Mouse (Mus musculus): ENCODE measurements around the gene Bglap2.
"Not testable (repeated sequence)": the region's sequence is repeated elsewhere in the genome, so short reads cannot be mapped to it uniquely, and the experiment has no call there.

Bglap2 gene

DNA sequence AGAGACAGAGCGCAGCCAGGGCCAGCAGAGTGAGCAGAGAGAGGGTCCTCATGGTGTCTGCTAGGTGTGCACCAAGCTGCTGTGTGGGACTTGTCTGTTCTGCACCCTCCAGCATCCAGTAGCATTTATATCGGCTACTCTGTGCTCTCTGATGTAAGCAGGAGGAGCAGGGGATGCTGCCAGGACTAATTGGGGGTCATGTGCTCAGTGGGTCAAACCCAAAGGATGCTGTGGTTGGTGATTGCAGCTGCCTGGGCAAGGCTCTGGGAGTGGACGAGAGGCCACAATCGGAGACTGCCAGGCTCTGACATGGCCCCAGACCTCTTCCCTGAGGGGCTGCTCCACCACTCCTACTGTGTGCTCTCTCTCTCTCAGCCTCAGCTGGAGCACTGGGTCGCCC, at the start of gene Bglap2:
Bglap2 (minus strand) TSS at position 101 of the 400 bp plus-strand sequence.
- not testable (repeated sequence) for DNase-seq (ENCODE audit: low spot score)

DNA sequence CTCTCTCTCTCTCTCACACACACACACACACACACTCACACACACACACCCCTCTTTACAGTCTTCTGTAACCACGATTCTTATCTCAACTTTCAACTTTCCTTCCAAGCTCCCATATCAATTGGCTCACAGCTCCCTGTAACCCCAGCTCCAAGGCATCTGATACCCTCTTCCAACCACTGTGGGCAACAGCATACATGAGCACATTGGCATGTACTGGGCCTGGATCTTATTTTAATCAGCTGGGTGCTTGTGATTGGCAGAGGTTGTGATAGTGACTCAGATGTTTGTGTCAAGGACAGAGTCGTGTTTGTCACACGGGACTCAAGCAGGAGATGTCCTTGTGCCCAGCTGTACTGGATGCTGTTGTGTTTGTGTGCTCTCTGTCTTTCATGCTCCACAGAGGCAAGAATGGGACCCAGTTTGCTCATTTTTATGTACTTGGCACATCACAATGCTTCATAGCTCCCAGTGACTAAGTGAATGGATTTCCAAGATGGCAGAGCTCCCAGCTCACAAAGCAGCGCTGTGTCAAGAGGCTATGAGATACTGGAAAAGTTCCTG, 48.9 kb upstream of the Bglap2 start:
- DNase-seq (ENCODE audit: low spot score): no peak

DNA sequence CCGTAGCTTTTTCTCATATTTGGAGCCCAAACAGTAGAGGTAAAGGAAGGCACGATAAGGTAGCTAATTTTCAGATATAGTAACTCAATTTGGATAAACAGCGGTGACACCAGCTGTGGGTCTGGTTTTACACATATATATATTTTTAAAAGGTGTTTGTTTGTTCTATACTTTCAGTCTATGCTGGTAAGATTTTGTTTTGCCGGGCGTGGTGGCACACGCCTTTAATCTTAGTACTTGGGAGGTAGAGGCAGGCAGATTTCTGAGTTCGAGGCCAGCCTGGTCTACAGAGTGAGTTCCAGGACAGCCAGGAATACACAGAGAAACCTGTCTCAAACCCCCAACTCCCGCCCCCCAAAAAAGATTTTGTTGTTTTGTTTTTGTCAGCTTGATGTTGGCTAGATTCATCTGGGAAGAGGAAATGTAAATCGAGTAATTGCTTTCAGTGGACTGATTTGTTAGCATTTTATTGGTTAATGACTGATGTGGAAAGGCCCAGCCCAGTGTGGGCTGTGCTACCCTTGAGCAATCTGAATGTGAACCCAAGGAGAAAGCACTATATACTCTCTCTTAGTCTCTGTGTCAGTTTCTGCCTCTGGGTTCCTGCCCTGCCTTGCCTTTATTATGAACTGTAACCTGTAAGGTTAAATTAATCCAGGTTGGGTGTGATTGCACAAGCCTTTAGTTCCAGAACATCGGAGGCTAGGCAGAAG, 47.4 kb upstream of the Bglap2 start:
- no peak for DNase-seq (ENCODE audit: low spot score)

DNA sequence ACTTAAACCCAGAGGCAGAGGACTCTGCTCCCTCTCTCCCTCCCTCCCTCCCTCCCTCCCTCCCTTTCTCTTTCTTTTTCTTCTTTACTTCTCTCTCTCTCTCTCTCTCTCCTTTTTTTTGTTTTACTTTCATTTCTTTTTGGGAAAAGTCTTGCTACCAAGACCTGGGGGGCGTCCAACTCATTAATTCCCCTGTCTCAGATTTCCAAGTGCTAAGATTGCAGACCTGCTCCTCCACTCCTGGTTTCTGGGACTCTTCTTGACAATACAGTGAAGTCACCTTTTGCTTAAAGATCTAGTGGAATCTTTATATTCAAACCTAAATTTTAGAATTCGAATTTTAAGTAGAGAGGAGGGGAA, 46.8 kb upstream of the Bglap2 start:
- DNase-seq (ENCODE audit: low spot score): no peak

DNA sequence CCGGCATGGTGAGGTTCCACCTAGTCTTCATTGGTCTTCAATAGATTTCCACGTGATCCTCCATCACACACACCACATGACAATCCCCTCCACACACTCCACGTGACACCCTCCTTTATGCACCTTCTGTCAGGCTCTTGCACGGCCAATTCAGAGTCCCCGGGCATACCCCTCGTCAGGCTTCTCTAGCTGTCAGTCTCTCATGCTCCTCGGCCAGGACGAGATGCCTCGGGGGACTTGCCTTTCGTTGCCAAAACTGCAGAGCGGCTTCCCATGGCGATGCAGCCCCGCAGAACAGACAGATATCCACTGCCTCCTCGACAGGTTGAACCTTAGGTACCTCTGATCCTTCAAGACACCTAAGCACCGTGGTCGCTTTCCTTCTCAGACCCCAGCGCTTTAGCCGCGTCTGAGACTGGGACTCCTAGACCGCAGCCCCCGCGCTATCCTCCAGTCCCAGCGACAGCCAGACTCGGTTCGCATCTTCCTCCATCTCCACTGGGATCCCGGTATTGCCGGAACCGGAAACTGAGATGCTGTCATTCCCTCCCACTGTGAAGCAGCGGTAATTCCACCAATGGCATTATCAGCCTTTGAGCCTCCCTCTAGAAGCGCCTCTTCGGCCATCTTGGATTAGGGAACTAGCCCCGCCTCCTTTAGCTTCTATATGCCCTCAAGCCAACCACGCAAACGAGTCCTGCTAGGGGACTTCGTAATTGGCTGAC, 46.3 kb upstream of the Bglap2 start, which contains the start of gene Slc25a44:
Slc25a44 (minus strand) TSS at position 535 of the 725 bp plus-strand sequence.
- peak; percentile 86 for DNase-seq (ENCODE audit: low spot score)

DNA sequence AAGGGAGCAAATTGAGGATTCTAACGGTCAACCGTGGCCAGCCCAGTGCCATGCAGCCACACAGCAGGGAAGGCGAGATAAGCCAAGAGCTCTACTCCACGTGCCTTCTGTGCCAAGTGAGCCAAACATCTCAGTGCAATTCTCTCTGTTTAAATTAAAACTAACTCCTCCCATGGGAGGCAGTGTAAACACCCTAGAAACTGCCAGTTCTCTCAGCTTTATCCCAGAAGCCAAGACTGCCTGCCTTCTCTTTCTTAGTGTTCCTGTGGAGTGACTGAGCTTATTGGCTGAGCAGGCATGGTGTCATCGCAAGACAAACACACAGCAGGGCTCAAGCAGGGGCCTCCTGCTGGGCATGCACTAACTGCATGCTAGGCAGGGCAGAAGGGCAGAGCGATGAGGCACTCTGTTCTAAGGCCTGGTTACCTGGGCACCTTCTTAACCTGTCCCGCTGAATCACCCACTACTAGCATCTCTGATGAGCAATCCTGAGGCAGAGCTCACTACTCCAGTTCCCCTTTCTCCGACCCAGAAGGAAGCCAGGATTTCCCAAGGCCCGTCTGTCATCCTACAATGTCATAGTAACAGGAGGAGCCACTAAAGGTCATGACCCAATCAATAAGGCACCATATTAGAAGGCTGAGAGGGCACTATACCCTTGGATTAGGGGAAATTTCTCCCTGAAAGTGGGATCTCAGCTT, 43.7 kb upstream of the Bglap2 start:
- no peak for DNase-seq (ENCODE audit: low spot score)

DNA sequence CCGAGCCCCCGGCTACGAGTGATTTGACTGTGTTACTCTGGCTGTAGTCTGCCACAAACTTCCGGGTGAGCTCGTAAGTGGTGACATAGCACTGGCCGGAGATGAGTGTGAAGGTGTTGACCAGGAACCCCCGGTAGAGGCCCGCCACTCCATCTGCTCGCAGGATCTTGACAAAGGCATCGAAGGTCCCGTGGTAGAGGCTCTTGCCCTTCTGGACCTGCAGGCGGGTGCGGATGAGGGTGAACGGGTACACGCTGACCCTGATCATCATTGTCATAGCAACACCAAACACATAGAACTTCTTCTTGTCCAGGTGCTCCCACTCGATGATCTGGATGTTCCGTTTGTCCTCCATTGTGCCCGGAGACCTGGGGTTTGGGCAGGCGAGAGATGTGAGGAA, 42.3 kb upstream of the Bglap2 start:
- DNase-seq (ENCODE audit: low spot score): no peak

DNA sequence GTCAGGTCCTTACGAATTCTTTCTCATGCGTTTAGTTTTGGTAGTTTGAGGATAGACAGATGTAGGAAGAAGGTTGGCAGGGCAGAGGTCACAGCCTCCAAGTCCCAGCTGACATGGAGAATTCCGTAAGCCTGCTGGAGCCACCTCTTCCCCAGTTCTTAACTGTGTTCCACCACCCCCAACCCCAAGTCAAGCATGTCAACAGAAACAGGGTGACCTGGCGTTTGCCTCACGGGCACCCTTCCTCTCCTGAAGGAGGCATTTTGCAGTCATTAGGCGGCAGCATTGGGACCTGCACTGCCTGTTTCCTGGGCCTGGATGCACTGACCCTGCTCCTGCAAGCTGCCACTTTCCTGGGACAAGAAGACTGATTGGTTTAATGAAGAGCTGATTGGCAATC, 39.5 kb upstream of the Bglap2 start:
- DNase-seq (ENCODE audit: low spot score): no peak

DNA sequence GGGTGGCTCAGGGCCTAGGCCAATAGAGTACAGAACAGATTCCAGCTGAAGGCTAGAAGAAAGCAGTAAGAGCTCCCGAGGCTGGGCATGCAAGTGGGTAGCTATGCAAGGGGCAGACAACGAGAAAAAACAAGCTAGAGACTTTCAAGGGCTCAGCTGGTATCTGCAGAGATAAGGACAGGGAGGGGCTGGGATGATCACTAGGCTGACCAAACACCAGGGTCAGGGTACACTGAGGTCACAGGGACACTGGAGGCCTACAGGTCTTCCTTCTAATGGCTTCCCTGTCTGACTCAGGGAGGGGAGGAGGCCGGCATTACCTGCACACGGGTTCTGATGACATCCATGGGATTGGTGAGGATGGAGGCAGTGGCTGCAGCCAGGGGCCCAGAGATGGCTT, 37.2 kb upstream of the Bglap2 start:
- no peak for DNase-seq (ENCODE audit: low spot score)

DNA sequence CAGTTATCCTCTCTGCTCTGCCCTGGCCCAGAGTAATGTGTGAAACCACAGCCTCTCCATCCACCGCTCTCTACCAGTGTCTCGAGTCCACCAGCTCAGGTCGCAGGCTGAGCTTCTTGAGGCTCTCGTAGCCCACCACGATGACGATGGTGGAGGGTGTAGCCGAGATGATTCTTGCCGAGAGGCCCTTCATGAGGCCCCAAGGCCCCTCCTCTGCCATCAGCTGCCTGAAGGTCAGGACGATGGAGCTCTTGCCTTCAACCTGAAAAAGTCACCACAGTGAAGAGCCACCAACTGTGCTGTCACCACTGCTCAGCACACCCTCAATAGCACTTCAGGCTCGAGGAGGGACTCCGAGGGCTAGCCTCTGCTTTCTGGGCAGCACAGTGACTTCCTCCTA, 34.1 kb upstream of the Bglap2 start:
- DNase-seq (ENCODE audit: low spot score): no peak

DNA sequence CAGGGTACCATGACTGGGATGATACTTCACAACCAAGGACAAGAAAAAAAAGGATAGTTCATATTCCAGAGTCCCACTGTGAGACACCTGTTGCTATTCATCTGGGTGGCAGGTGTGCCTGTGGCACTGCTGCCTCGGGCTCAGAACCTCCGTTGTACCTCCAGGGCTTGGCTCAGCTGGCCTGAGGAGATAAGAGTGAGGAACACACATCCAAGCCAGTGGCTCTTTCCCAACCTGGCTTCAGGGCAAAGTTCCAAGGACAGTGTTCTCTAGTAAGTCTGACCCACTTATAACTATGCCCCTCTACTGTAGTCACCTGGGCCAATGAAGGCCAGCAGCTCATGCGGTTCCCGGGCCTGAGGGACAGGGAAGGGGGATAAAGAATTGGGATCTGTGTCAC, 33.2 kb upstream of the Bglap2 start:
- no peak for DNase-seq (ENCODE audit: low spot score)

DNA sequence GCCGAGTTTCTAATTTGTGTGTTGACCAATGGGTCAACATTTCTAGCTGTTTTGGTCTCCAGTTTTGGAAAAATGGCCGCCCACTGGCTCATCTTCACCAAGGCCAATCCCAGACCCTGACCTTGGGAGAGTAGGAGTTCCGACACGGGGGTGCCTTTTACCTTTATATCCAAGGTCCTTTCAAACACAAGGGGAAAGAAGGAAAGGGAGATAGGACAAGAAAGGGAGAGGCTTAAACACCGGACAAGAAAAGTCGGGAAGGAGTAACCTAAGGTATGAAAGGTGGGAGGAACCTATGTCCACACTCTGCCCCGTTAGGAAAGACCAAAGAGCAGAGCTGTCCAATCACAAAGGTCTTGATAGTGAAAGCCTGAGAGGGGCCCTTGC, 32.1 kb upstream of the Bglap2 start:
- peak; percentile 25 for DNase-seq (ENCODE audit: low spot score)

DNA sequence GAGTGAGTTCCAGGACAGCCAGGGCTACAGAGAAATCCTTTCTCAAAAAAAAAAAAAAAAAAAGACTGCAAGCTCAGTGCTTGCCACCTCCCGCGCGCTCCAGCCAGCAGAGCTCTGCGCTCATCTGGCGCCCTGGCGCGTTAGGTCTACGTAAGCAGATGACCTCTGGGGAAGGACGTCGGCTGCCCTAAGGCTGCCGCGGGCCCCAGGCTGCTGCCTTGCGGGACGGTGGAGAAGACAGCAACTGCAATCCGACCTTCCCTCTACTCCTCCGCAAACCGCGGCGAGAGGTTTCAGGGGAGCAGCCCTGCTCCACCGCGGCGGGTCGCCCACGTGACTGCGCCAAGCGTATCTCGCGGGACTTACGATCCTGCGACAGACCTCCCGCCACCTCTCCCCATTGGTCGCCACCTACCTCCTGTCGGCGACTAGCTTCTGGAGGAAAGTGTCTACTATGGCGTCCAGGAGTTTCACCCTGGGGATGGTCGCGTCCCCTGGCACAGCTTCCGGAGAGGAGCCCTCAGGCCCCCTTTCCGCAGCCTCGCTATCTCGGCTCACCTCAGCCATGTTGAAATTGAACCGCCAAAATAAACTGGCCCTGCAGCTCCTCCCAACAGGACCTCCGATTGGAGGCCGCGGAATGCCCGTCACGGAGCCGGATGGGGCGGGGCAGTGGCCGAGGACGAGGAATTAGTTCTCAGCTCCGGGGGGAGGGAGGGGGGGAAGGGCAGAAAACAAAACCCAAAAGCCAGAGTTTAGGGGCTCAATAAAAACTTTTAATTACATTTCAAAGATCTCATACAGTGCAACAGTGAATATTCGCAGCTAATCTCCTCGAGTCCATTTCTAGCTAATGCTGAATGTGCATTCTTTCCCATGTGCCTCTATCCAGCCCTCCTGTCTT, 31.5 kb upstream of the Bglap2 start, which contains the start of gene Pmf1:
Pmf1 (minus strand) TSS at position 591 of the 904 bp plus-strand sequence.
- DNase-seq (ENCODE audit: low spot score): peak; percentile 83

DNA sequence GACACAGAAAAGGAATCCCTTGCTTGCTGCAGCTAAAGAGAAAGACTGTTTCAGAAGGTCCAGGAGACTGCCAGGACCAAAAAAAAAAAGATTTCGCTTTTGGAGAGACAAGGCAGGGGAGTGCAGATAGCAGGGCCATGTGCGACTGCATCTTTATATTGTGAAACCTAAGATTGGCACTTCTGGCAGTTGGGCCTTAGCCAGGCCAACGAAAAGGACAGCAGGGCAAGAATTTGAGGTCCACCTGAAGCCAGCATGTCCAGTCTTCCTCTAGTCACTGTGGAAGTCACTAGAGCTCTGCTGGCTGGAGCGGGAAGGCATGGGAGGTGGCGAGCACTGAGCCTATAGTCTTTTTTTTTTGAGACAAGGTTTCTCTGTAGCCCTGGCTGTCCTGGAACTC, 30.5 kb upstream of the Bglap2 start:
- DNase-seq (ENCODE audit: low spot score): peak; percentile 23

DNA sequence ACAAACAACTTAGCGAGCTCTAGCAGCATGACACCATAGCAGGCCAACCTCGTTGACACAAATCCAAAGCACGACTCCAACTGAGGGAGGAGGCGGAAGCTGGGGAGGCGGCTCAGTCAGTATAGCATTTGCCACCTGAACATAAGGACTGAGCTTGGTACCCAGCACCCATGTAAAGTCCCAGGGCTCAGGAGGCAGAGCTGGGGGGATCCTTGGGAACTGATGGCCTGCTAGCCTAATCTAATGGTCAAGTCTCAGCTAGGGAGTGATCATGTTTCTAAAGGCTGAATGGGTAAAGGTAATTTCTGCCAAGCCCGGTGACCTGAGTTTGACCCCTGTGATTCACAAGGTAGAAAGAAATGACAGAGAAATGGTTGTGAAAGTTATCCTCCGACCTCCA, 29.0 kb upstream of the Bglap2 start:
- no peak for DNase-seq (ENCODE audit: low spot score)

DNA sequence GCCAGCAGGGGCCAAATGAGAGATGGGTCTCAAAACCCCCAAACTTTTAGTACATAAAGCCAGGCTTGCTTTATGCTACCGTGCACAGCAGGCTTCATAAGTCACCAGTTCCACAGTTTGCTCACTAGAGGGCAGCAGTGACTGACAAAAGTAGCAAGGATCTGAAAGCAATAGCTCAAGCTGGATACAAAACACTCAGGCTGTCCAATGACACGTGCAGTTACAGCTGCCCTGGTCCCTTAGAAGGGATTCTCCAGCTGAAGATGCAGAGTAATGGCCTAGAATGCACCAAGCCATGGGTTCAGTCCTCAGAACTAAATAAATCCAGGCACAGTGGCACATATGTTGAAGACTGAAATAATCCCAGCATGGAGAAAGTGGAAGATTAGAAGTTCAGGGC, 28.6 kb upstream of the Bglap2 start:
- DNase-seq (ENCODE audit: low spot score): peak; percentile 58

DNA sequence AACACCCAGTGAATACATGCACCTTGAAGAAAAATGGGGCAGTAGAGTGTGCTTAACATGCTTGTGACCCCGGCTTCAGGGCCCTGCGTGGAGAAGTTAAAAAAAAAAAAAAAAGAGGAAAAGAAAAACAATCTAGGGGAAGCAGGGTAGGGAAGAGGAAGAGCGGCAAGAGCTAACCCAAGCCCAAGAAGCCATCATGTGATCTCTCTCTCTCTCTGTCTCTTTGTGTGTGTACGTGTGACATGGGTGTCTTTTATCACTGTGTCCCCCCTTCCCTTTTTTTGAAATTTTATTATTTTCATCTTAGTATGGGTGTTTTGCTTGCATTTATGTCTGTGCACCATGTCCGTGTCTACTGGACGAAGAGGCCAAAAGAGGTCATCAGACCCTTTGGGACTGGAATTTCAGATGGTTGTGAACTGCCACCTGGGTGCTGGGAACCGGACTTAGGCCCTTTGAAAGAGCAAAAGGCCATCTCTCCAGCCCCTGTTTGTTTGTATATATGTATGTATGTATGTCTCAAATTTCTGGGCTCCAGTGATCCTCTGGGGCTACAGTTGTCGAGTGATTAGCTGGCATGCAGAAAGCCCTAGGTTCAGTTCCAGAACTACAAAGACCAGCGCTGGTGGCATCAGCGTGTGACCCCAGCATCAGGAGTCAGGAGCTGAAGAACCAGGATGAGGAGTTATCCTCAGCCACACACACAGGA, 25.2 kb upstream of the Bglap2 start:
- DNase-seq (ENCODE audit: low spot score): no peak

DNA sequence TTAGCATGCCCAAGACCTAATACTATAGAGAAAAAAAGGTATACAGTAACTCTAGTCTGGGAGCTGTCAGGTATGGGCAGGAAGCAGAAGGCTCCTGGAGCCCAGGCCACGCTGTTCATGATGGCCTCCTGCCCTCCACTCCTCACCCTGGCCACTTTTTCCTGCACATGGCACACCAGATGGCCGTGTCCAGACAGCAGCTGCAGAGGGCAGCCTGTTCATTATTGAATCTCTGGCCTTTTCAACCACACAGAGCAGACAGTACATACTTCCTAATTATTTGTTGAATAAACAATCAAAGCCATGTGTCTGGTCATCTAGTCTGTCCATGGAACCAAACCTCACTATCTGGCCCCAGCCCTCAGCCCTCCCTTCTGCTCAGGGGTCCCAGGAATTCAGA, 20.2 kb upstream of the Bglap2 start:
- DNase-seq (ENCODE audit: low spot score): no peak

DNA sequence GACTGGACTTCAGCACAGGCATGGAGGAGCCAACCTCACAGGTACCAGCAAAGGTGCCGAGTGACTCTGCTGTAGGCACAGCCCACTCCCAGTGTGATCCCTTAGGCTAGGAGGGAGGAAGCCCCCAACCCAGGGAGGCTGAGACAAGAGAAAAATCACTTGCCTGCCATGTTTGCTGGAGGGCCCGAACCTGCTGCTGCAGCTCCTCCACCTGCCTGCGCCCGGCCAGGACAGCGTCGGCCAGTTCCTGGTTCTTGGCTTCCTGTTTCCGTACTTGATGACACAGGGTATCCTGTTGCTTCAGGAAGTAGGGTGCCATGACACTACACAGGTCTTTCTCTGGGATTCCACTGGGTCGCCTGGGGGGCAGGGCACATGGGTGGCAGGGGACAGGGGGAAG, 17.2 kb upstream of the Bglap2 start:
- no peak for DNase-seq (ENCODE audit: low spot score)

DNA sequence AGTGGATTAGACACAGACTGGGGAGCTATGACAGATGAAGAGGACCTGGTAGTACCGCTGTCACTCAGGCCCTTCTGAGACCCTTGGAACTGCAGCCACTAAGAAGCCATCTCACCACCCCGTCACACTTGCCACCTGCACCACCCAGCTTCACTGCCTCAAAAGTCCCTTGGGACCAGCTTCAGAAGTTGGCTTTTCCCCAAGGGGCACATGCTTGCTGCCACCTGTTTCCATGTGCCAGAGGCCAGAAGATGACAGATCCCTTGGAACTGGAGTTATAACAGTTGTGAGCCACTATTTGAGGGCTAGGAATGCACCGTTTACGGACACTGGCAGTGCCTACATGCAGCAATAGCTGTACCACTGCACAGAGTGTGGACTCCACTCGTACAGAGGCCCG, 16.8 kb upstream of the Bglap2 start:
- DNase-seq (ENCODE audit: low spot score): no peak

DNA sequence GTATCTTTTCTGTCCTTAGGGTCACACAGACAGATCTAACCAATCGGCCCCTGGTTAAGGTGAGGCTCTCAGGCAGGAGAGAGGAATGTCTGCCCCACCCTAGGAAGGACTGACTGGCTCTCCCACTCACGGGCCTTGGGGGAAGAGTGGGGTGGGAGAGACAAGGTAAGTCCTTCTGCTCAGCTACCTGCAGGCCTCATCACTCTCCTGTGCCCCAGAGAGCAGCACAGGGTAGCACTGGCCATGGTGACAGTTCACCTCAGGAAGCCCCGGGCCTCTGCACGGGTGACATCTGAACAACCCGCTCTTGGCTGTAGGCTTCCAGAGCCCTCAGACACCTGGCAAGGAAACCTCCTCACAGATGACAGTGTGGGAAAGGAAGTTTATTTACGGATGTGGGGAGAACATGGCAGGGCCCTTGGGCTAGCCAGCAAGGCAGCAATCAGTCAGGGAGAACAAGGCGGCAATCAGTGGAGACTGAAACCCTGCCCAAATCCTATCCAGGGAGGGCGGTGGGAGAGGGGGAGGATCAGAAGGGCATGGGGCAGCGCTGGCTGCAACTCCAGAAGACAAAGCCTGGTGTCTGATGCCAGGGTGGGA, 15.4 kb upstream of the Bglap2 start:
- no peak for DNase-seq (ENCODE audit: low spot score)
